Mouse (Mus musculus): ENCODE results near the gene Tmem63c. TPM values are rescaled to one million over a fixed set of nuclear protein-coding genes. Genes with fewer than 3 reads are reported as not detected.

Gene Tmem63c
- 0.62 and 1.0 TPM in 2 replicates for polyA plus RNA-seq (2014; fragmentation: Nextera tagmentation; extraction: Ambion mirVana)

GRCm38 (mm10) chr12:87021040-87021439 is at the start of gene Tmem63c:
Gene Tmem63c (plus strand): TSS chr12:87021340.
- peaks cover 5% of the 10 kb centered on the region; the same call in 1 of the 2 replicates for H3K27me3 ChIP-seq (replicated peaks; ENCODE audit: control insufficient read depth, insufficient read depth, low read length)
- no peak within 1 kb of the TSS for H3K4me2 ChIP-seq (ENCODE audit: low read length)
- H3K4me1 ChIP-seq (replicated peaks; ENCODE audit: control insufficient read depth, insufficient read depth, low read length) = no peaks in the 10 kb centered on the region
- no peak for ATAC-seq (replicated peaks; ENCODE audit: low FRiP score, low TSS enrichment, low read depth)
- no peak within 1 kb of the TSS for H3K9ac ChIP-seq (ENCODE audit: low read length)
- 82% methylated on average over 6 of the region's 6 CpGs for WGBS
- 0 out of 2 replicates have a peak, but pooled peaks cover 2% of the 10 kb centered on the region for H3K9me3 ChIP-seq (ENCODE audit: control insufficient read depth, low read length)
- DNase-seq (ENCODE audit: low spot score) = no peak
- no peaks in the 10 kb centered on the region for H3K36me3 ChIP-seq (ENCODE audit: control insufficient read depth, insufficient read depth, low read length)
- H3K27ac ChIP-seq (ENCODE audit: low read depth) = no peak within 1 kb of the TSS
- H3K4me3 ChIP-seq (ENCODE audit: low read depth, low read length) = no peak within 1 kb of the TSS

- ATAC-seq (replicated peaks; ENCODE audit: low FRiP score, low TSS enrichment, low read depth) (peak; percentile 26; the same call in 1 of the 2 replicates), DNase-seq (ENCODE audit: low spot score) (peak; percentile 80)
- H3K4me3 ChIP-seq (ENCODE audit: low read depth, low read length) = no peak overlapping the region
- WGBS = 30% methylated on average over 7 of the region's 7 CpGs
- H3K27me3 ChIP-seq (replicated peaks; ENCODE audit: control insufficient read depth, insufficient read depth, low read length) = no peaks in the 10 kb centered on the region; the same call in 1 of the 2 replicates
- no peaks in the 10 kb centered on the region for H3K9me3 ChIP-seq (ENCODE audit: control insufficient read depth, low read length)
- H3K4me1 ChIP-seq (replicated peaks; ENCODE audit: control insufficient read depth, insufficient read depth, low read length) = peaks cover 21% of the 10 kb centered on the region
- H3K27ac ChIP-seq (ENCODE audit: low read depth) = no peak overlapping the region
- H3K36me3 ChIP-seq (ENCODE audit: control insufficient read depth, insufficient read depth, low read length) = no peaks in the 10 kb centered on the region
- H3K4me2 ChIP-seq (ENCODE audit: low read length) = no peak overlapping the region
- no peak overlapping the region for H3K9ac ChIP-seq (ENCODE audit: low read length)
Observed at GRCm38 (mm10) chr12:86973216-86973615, 47.9 kb upstream of the Tmem63c start.

DNA sequence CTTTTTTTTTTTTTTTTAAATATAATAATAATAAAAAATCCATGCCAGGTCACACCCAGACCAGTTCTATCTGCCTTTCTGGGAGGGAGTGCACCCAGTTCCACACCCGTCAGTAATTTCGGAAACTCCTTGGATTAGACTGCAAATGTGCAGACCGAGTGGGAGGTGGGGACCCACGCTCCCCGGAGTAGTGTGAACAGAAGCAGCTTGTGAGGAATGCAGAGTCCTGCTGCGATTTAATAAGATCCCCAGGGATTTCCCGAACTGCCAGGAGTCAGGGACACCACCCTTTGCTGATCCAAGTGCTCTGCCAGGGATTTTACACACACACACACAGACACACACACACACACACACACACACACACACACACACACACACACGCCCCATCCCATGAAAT is 47.4 kb upstream of the Tmem63c start:
- ATAC-seq (replicated peaks; ENCODE audit: low FRiP score, low TSS enrichment, low read depth) (no peak), DNase-seq (ENCODE audit: low spot score) (no peak)
- no peak overlapping the region for H3K4me3 ChIP-seq (ENCODE audit: low read depth, low read length)
- no peaks in the 10 kb centered on the region; the same call in 1 of the 2 replicates for H3K27me3 ChIP-seq (replicated peaks; ENCODE audit: control insufficient read depth, insufficient read depth, low read length)
- no peaks in the 10 kb centered on the region for H3K9me3 ChIP-seq (ENCODE audit: control insufficient read depth, low read length)
- no peak overlapping the region for H3K4me2 ChIP-seq (ENCODE audit: low read length)
- 36% methylated on average over 8 of the region's 8 CpGs for WGBS
- no peak overlapping the region for H3K27ac ChIP-seq (ENCODE audit: low read depth)
- H3K9ac ChIP-seq (ENCODE audit: low read length) = no peak overlapping the region
- peaks cover 21% of the 10 kb centered on the region for H3K4me1 ChIP-seq (replicated peaks; ENCODE audit: control insufficient read depth, insufficient read depth, low read length)
- H3K36me3 ChIP-seq (ENCODE audit: control insufficient read depth, insufficient read depth, low read length) = no peaks in the 10 kb centered on the region

DNA sequence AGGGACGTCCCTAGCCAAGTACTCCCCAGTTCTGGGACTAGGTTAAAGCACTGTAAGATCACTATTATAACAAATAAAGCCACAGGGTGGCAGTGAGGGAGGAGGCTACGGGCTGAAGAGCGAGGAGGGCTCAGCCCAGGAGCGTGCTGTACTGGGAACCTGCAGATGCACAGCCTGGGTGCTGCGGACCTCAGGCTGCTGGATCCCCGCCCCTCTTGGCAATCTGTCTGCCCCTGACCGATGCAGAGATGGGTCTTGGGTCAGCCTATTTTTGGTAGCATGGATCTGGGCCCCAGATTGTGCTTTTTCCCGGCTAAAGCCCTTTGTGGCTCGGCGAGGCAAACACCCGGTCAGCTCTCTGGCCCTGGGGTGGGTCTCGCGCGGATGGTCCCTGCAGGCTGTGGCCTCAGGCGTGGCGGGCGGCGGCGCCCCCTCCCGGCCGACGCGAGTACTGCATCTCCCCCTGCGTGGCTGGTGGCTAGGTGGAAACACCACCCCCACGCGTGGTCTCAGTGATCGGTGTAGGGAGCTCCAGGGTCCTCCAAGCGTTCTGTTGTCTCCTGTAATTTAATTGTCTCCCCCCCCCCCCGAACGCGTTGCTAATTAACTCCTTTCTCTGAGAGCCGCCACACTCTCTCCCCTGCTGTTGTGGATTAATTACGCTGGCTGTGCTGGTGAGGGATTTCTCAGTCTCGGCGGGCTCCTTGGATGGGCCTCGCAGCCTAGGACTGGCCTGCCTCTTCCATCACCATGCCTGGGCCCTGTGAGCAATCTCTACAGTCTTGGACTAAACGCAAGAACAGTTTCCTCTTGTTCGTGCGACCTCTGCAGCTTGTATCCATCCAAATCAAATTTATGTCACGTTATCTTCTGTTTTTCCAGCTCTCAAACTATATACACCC is 46.5 kb upstream of the Tmem63c start:
- DNase-seq (ENCODE audit: low spot score) = peak; percentile 86
- no peaks in the 10 kb centered on the region; the same call in 1 of the 2 replicates for H3K27me3 ChIP-seq (replicated peaks; ENCODE audit: control insufficient read depth, insufficient read depth, low read length)
- H3K4me1 ChIP-seq (replicated peaks; ENCODE audit: control insufficient read depth, insufficient read depth, low read length) = peaks cover 21% of the 10 kb centered on the region
- H3K27ac ChIP-seq (ENCODE audit: low read depth) = no peak overlapping the region
- ATAC-seq (replicated peaks; ENCODE audit: low FRiP score, low TSS enrichment, low read depth) = 0 out of 2 replicates have a peak, but pooled peaks have one; percentile 22
- no peaks in the 10 kb centered on the region for H3K9me3 ChIP-seq (ENCODE audit: control insufficient read depth, low read length)
- 6% methylated on average over 40 of the region's 40 CpGs for WGBS
- H3K36me3 ChIP-seq (ENCODE audit: control insufficient read depth, insufficient read depth, low read length) = no peaks in the 10 kb centered on the region
- H3K4me2 ChIP-seq (ENCODE audit: low read length) = peak overlapping the region; percentile 40
- H3K4me3 ChIP-seq (ENCODE audit: low read depth, low read length) = no peak overlapping the region
- no peak overlapping the region for H3K9ac ChIP-seq (ENCODE audit: low read length)

GRCm38 (mm10) chr12:86975761-86976160 is 45.4 kb upstream of the Tmem63c start:
- DNase-seq (ENCODE audit: low spot score) = no peak
- no peak overlapping the region for H3K4me2 ChIP-seq (ENCODE audit: low read length)
- 64% methylated on average over 10 of the region's 10 CpGs for WGBS

GRCm38 (mm10) chr12:86976511-86977168 is 44.5 kb upstream of the Tmem63c start:
- no peak overlapping the region for H3K27ac ChIP-seq (ENCODE audit: low read depth)
- H3K9me3 ChIP-seq (ENCODE audit: control insufficient read depth, low read length) = no peaks in the 10 kb centered on the region
- H3K4me3 ChIP-seq (ENCODE audit: low read depth, low read length) = no peak overlapping the region
- peaks cover 4% of the 10 kb centered on the region; the same call in 1 of the 2 replicates for H3K27me3 ChIP-seq (replicated peaks; ENCODE audit: control insufficient read depth, insufficient read depth, low read length)
- DNase-seq (ENCODE audit: low spot score) (no peak), ATAC-seq (replicated peaks; ENCODE audit: low FRiP score, low TSS enrichment, low read depth) (no peak)
- 46% methylated on average over 6 of the region's 6 CpGs for WGBS
- peaks cover 21% of the 10 kb centered on the region for H3K4me1 ChIP-seq (replicated peaks; ENCODE audit: control insufficient read depth, insufficient read depth, low read length)
- H3K4me2 ChIP-seq (ENCODE audit: low read length) = no peak overlapping the region
- no peak overlapping the region for H3K9ac ChIP-seq (ENCODE audit: low read length)
- no peaks in the 10 kb centered on the region for H3K36me3 ChIP-seq (ENCODE audit: control insufficient read depth, insufficient read depth, low read length)

More at GRCm38 (mm10) chr12:86975761-86976160, 45.4 kb upstream of the Tmem63c start:
- Histone ChIP-seq H3K4me1 (replicated peaks; ENCODE audit: control insufficient read depth, insufficient read depth, low read length) (peaks cover 21% of the 10 kb centered on the region), H3K27me3 (replicated peaks; ENCODE audit: control insufficient read depth, insufficient read depth, low read length) (peaks cover 4% of the 10 kb centered on the region; the same call in 1 of the 2 replicates), H3K27ac (ENCODE audit: low read depth) (no peak overlapping the region), H3K36me3 (ENCODE audit: control insufficient read depth, insufficient read depth, low read length) (no peaks in the 10 kb centered on the region), H3K4me3 (ENCODE audit: low read depth, low read length) (no peak overlapping the region), H3K9me3 (ENCODE audit: control insufficient read depth, low read length) (no peaks in the 10 kb centered on the region), H3K9ac (ENCODE audit: low read length) (no peak overlapping the region)
- no peak for ATAC-seq (replicated peaks; ENCODE audit: low FRiP score, low TSS enrichment, low read depth)

DNA sequence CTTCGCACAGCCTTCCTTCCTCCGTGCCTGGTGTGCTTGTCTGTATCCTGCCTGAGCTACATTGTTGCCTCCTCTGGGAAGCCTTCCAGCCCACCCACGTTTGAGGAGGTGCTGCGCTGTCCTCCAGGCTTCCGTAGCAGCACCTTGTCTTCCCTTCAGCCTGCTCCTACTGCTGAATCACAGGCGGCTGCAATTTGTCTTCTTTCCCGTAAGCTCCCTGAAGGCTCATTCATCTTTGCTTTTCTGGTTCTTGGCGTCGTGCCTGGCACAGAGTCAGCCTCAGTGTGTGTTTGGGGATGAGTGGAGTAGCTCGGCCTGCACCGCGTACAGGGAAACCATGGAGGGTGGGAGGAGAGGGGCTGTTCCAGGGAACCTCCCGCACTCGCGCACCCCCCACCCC is 43.3 kb upstream of the Tmem63c start:
- H3K27me3 ChIP-seq (replicated peaks; ENCODE audit: control insufficient read depth, insufficient read depth, low read length) = peaks cover 12% of the 10 kb centered on the region
- DNase-seq (ENCODE audit: low spot score) = no peak
- H3K9me3 ChIP-seq (ENCODE audit: control insufficient read depth, low read length) = no peaks in the 10 kb centered on the region
- 0 out of 2 replicates have a peak overlapping the region, but pooled peaks have one; percentile 3 for H3K4me2 ChIP-seq (ENCODE audit: low read length)
- H3K9ac ChIP-seq (ENCODE audit: low read length) = no peak overlapping the region
- no peak overlapping the region for H3K4me3 ChIP-seq (ENCODE audit: low read depth, low read length)
- WGBS = 7% methylated on average over 15 of the region's 15 CpGs
- H3K4me1 ChIP-seq (replicated peaks; ENCODE audit: control insufficient read depth, insufficient read depth, low read length) = peaks cover 21% of the 10 kb centered on the region
- H3K27ac ChIP-seq (ENCODE audit: low read depth) = no peak overlapping the region
- H3K36me3 ChIP-seq (ENCODE audit: control insufficient read depth, insufficient read depth, low read length) = no peaks in the 10 kb centered on the region
- 0 out of 2 replicates have a peak, but pooled peaks have one; percentile 24 for ATAC-seq (replicated peaks; ENCODE audit: low FRiP score, low TSS enrichment, low read depth)

GRCm38 (mm10) chr12:86981180-86981579 is 40.0 kb upstream of the Tmem63c start:
- Histone ChIP-seq H3K27me3 (replicated peaks; ENCODE audit: control insufficient read depth, insufficient read depth, low read length) (peaks cover 42% of the 10 kb centered on the region), H3K4me2 (ENCODE audit: low read length) (no peak overlapping the region)

More at GRCm38 (mm10) chr12:86981180-86981579, 40.0 kb upstream of the Tmem63c start:
- Histone ChIP-seq H3K36me3 (ENCODE audit: control insufficient read depth, insufficient read depth, low read length) (no peaks in the 10 kb centered on the region), H3K9me3 (ENCODE audit: control insufficient read depth, low read length) (no peaks in the 10 kb centered on the region), H3K4me3 (ENCODE audit: low read depth, low read length) (no peak overlapping the region), H3K4me1 (replicated peaks; ENCODE audit: control insufficient read depth, insufficient read depth, low read length) (no peaks in the 10 kb centered on the region), H3K9ac (ENCODE audit: low read length) (no peak overlapping the region), H3K27ac (ENCODE audit: low read depth) (no peak overlapping the region)
- 26% methylated on average over 9 of the region's 9 CpGs for WGBS
- ATAC-seq (replicated peaks; ENCODE audit: low FRiP score, low TSS enrichment, low read depth) (no peak), DNase-seq (ENCODE audit: low spot score) (no peak)

All from intestine, embryonic 14.5 days (tissue).